Mouse (Mus musculus): ENCODE data around the gene 1700092M07Rik. TPM values are rescaled to one million over a fixed set of nuclear protein-coding genes. Genes with fewer than 3 reads are reported as not detected.

1700092M07Rik gene
- polyA plus RNA-seq, 1 experiment: not detected

DNA sequence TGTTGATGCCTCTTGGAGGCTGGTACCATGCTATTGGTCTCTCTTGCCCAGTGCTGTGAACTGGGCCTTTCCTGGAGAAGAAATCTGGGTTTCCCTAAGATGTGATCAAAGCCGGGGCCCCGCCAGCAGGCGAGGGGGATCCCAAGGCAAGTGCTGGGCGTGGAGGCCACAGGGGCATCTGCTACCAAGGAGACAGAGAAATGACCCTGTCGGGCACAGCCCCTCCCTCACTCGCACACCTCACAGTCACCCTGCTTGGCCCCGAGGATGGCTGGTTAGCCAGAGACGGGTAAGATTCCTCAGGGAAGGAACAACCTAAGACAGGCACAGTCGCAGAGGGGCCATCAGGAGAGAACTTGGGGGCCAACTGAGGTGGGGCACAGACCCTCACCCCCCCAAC is 25.0 kb downstream of the 1700092M07Rik start:
- WGBS: 94% methylated on average over 9 of the region's 9 CpGs
- no peak for TF ChIP-seq CTCF (IDR thresholded peaks at IDR 0.05; ENCODE audit: extremely low read depth, insufficient read length, insufficient replicate concordance, low read depth, low read length)
- TF ChIP-seq POLR2A (IDR thresholded peaks at IDR 0.05; ENCODE audit: low read depth, low read length): no peak
- H3K27me3 ChIP-seq (ENCODE audit: control insufficient read depth, insufficient read depth, low read length): no peaks in the 10 kb centered on the region
- no peak overlapping the region for H3K4me3 ChIP-seq (ENCODE audit: low read depth, low read length)
- H3K27ac ChIP-seq (ENCODE audit: insufficient read depth, low read depth, low read length): no peak overlapping the region
- no peaks in the 10 kb centered on the region for H3K4me1 ChIP-seq (ENCODE audit: control insufficient read depth, insufficient read depth, insufficient read length, low read length)
- peaks cover 65% of the 10 kb centered on the region for H3K36me3 ChIP-seq (ENCODE audit: control insufficient read depth, insufficient read depth, low read length)

DNA sequence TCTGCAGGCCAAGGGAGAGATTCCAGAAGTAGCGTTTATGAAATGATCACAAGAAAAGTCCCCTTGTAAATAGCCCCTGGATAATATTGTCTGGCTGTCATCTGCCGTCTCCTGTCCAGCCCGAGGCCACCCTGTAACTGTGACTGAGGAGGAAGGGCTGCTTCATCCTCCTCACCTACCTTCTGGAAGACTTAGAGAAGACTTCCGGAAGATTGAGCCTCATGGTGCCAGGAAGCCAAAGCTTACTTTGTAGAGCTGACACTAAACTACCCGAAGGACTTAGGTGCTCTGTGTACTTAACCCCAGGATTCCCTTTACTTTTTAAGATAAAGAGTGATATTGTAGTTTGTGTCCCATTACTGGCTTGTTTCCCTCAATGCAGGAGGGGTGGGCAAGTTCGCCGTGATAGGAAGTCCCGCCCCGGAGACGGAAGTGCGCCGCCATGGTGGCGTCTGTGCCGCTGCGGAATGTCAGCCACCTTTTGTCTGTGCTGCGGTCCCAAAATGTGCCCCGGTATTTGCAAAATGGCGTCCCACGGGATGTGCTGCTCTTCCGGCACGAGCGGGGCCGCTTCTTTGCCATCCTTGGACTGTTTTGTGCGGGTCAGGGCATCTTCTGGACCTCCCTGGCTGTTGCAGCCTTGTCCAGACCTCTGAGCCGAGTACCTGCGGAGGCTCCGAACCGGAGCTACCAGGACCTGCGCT is 30.2 kb downstream of the 1700092M07Rik start, which contains the start of gene Tmem223:
Tmem223 (plus strand) TSS at position 430 of the 704 bp plus-strand sequence.
- TF ChIP-seq CTCF (IDR thresholded peaks at IDR 0.05; ENCODE audit: extremely low read depth, insufficient read length, insufficient replicate concordance, low read depth, low read length) (no peak), POLR2A (IDR thresholded peaks at IDR 0.05; ENCODE audit: low read depth, low read length) (peak; percentile 82)
- peaks cover 39% of the 10 kb centered on the region for H3K36me3 ChIP-seq (ENCODE audit: control insufficient read depth, insufficient read depth, low read length)
- WGBS: 14% methylated on average over 29 of the region's 29 CpGs
- H3K27ac ChIP-seq (ENCODE audit: insufficient read depth, low read depth, low read length): peak within 1 kb of the TSS; percentile 64
- no peaks in the 10 kb centered on the region for H3K27me3 ChIP-seq (ENCODE audit: control insufficient read depth, insufficient read depth, low read length)
- peaks cover 8% of the 10 kb centered on the region; the same call in 1 of the 2 replicates for H3K4me1 ChIP-seq (ENCODE audit: control insufficient read depth, insufficient read depth, insufficient read length, low read length)
- H3K4me3 ChIP-seq (ENCODE audit: low read depth, low read length): peak within 1 kb of the TSS; percentile 85

DNA sequence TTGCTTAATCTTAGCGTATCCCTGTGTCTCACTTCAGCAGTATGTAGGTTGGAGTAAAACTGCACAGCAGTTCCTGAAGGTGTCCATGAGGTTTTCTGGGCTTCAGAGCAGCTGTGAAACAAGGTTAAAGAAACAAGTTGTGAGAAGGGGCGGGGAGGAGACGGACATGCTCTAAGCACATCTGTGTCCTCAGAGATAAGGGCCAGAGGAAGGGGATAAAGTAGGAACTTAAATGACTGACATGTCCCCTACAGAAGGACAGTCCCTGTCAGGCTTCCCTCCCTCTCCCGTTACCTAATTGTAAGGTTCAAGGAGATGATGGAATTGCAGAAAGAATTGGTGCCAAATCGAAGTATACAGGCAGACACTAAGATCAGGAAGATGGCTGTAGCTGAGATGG is 32.5 kb downstream of the 1700092M07Rik start:
- peaks cover 18% of the 10 kb centered on the region for H3K36me3 ChIP-seq (ENCODE audit: control insufficient read depth, insufficient read depth, low read length)
- H3K4me3 ChIP-seq (ENCODE audit: low read depth, low read length): peak overlapping the region; percentile 40
- WGBS: 42% methylated on average over 5 of the region's 5 CpGs
- no peaks in the 10 kb centered on the region for H3K27me3 ChIP-seq (ENCODE audit: control insufficient read depth, insufficient read depth, low read length)
- TF ChIP-seq POLR2A (IDR thresholded peaks at IDR 0.05; ENCODE audit: low read depth, low read length) (no peak), CTCF (IDR thresholded peaks at IDR 0.05; ENCODE audit: extremely low read depth, insufficient read length, insufficient replicate concordance, low read depth, low read length) (no peak)
- H3K27ac ChIP-seq (ENCODE audit: insufficient read depth, low read depth, low read length): no peak overlapping the region
- peaks cover 8% of the 10 kb centered on the region; the same call in 1 of the 2 replicates for H3K4me1 ChIP-seq (ENCODE audit: control insufficient read depth, insufficient read depth, insufficient read length, low read length)

DNA sequence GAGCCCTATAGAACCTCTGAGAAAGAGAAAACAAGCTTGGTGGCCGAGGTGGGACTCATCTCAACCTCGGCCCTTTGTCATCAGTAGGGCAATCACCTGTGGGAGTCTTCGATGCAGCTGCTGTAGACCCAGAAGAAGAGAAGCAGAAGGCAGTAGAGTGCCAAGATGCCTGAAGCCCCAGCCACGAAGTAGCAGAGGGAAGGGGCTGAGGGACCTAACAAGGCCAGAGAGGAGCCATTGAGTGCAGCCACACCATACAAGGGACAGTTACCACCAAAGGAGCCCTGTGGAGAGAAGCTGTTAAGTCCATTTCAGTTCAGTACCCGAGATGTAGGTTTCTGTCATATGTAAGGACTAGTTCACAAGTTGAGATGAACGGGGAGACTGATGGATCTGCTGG is 32.9 kb downstream of the 1700092M07Rik start:
- TF ChIP-seq CTCF (IDR thresholded peaks at IDR 0.05; ENCODE audit: extremely low read depth, insufficient read length, insufficient replicate concordance, low read depth, low read length): no peak
- TF ChIP-seq POLR2A (IDR thresholded peaks at IDR 0.05; ENCODE audit: low read depth, low read length): no peak
- 14% methylated on average over 6 of the region's 6 CpGs for WGBS
- H3K4me3 ChIP-seq (ENCODE audit: low read depth, low read length): peak overlapping the region; percentile 40
- H3K36me3 ChIP-seq (ENCODE audit: control insufficient read depth, insufficient read depth, low read length): peaks cover 16% of the 10 kb centered on the region
- H3K4me1 ChIP-seq (ENCODE audit: control insufficient read depth, insufficient read depth, insufficient read length, low read length): peaks cover 8% of the 10 kb centered on the region; the same call in 1 of the 2 replicates
- no peaks in the 10 kb centered on the region for H3K27me3 ChIP-seq (ENCODE audit: control insufficient read depth, insufficient read depth, low read length)
- no peak overlapping the region for H3K27ac ChIP-seq (ENCODE audit: insufficient read depth, low read depth, low read length)

DNA sequence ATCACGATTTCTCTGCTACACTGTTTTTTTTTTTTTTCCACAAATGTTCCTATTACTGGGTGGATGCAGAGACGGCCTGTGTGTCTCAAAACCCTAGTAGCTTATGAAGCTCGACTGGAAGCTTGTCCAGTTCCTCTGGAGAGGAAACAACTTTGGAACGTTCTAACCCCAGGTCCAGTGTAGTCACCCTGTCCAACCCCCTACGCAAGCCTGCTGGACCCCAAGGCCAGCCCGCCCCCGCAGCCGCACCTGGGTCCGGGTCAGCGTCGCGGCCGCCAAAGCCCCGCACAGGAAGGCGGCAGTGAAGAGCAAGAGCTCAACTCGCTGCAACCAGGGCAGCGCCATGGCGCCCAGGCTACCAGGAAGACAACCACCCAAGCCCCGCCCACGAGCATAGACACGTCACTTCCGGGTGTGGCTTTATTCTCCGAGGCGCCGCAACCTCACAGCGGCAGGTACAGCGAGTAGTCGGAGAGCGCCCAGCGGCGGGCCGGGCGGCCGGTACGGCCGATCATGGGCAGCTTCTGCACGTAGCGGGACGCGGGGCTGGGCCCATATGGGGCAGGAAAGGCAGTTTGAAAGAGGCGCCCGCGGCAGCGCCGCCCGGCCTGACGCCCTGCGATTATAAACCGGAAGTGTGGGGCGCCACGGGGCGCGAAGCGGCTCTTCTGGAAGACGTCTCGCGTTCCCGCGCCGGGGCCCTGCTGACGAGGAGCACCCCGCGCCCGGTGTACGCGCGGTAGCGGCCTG is 33.7 kb downstream of the 1700092M07Rik start, which contains the start of gene Tmem179b:
Tmem179b (minus strand) TSS at position 382 of the 750 bp plus-strand sequence.
- peak; percentile 87 for TF ChIP-seq POLR2A (IDR thresholded peaks at IDR 0.05; ENCODE audit: low read depth, low read length)
- no peak for TF ChIP-seq CTCF (IDR thresholded peaks at IDR 0.05; ENCODE audit: extremely low read depth, insufficient read length, insufficient replicate concordance, low read depth, low read length)
- Histone ChIP-seq H3K4me1 (ENCODE audit: control insufficient read depth, insufficient read depth, insufficient read length, low read length) (peaks cover 8% of the 10 kb centered on the region; the same call in 1 of the 2 replicates), H3K36me3 (ENCODE audit: control insufficient read depth, insufficient read depth, low read length) (peaks cover 11% of the 10 kb centered on the region), H3K27ac (ENCODE audit: insufficient read depth, low read depth, low read length) (peak within 1 kb of the TSS; percentile 81), H3K27me3 (ENCODE audit: control insufficient read depth, insufficient read depth, low read length) (no peaks in the 10 kb centered on the region), H3K4me3 (ENCODE audit: low read depth, low read length) (peak within 1 kb of the TSS; percentile 79)
- WGBS: under 1% methylated on average over 68 of the region's 68 CpGs

DNA sequence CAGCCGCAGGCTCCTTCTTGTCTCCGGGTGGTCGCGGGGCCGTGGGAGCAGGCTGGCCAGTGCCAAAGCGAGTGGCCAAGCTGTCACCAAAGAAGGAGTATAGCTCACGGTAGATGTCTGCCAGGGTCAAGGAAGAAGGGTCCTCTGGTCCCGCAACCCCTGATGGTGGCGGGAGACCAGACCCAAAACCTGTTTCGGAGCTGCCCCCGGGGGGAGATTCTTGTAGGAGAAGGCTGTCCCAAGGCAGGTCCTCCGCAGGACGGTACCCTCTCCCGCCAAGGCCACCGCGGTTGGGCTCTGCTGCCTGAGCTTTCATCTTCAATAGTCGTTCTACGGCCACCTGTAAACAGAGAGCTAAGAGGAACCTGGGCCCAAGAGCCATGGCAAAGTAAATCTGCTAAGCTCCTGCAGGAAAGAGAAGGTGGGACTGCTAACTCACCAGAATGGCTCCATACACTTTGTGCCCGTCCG is 34.5 kb downstream of the 1700092M07Rik start:
- Histone ChIP-seq H3K27ac (ENCODE audit: insufficient read depth, low read depth, low read length) (peak overlapping the region; percentile 81), H3K4me1 (ENCODE audit: control insufficient read depth, insufficient read depth, insufficient read length, low read length) (peaks cover 8% of the 10 kb centered on the region; the same call in 1 of the 2 replicates), H3K36me3 (ENCODE audit: control insufficient read depth, insufficient read depth, low read length) (peaks cover 7% of the 10 kb centered on the region; the same call in 1 of the 2 replicates), H3K27me3 (ENCODE audit: control insufficient read depth, insufficient read depth, low read length) (no peaks in the 10 kb centered on the region), H3K4me3 (ENCODE audit: low read depth, low read length) (peak overlapping the region; percentile 79)
- TF ChIP-seq CTCF (IDR thresholded peaks at IDR 0.05; ENCODE audit: extremely low read depth, insufficient read length, insufficient replicate concordance, low read depth, low read length): no peak
- no peak for TF ChIP-seq POLR2A (IDR thresholded peaks at IDR 0.05; ENCODE audit: low read depth, low read length)
- WGBS: under 1% methylated on average over 20 of the region's 20 CpGs

Data from small intestine, adult 2 months (tissue).